In genomic region chr7:123186463-123186862, GRCm38 (mm10) we compare ENCODE assay signal across 15 mouse cellular contexts. TPM values are rescaled to one million over a fixed set of nuclear protein-coding genes. Genes with fewer than 3 reads are reported as not detected.
"Had no signal": no experiment of that assay in that cellular context is flagged by ENCODE, and none has a peak within 500 bp of the region (broad histone marks: within the 10 kb centered on the region; RNA-seq: fewer than 3 reads in every experiment).

No protein-coding gene starts in this region.

- H3K9ac ChIP-seq: liver, embryonic 14.5 days; neural tube, embryonic 15.5 days had no signal

- H3K4me3 ChIP-seq: layer of hippocampus, adult 2 months; limb, embryonic 10.5 days; megakaryocyte, embryonic 14.5 days; neural tube, embryonic 15.5 days had no signal

- H3K4me1 ChIP-seq: limb, embryonic 10.5 days; neural tube, embryonic 15.5 days had no signal

- H3K27ac ChIP-seq: kidney, postnatal 0 days; layer of hippocampus, adult 2 months; limb, embryonic 10.5 days; liver, embryonic 14.5 days; macrophage; neural tube, embryonic 15.5 days had no signal

- H3K27me3 ChIP-seq: megakaryocyte, embryonic 14.5 days; neural tube, embryonic 15.5 days had no signal

- DNase-seq: kidney, adult 8-10 months; lung, adult 2 months; lung, postnatal 14 days; right cerebral cortex, adult 18-20 months; spleen, adult 18-20 months; thymus, adult 18-20 months; thymus, postnatal 14 days had no signal

RNA-seq across cellular contexts. Expression of gene Slc5a11, which starts 28.1 kb away (rescaled TPM):
- polyA plus RNA-seq: neural tube, embryonic 11.5 days had no signal
